Mouse (Mus musculus) testis, adult 2 months (tissue): ENCODE measurements around the gene Fhl2.

Source experiments
- CTCF ChIP-seq: fragments of 200-500 bp; IDR thresholded peaks from 2 replicates; pipeline ENCODE4 v1.5.1; 2012; ENCODE audit warnings: low read depth, mild to moderate bottlenecking, inconsistent platforms, low read length, moderate library complexity; ENCODE audit not compliant: control insufficient read depth, insufficient read depth, insufficient replicate concordance
- POLR2A ChIP-seq: fragments of 200-500 bp; IDR thresholded peaks from 2 replicates; pipeline ENCODE4 v1.6.1; 2012; ENCODE audit warnings: low read depth, mild to moderate bottlenecking, inconsistent platforms, low read length, moderate library complexity; ENCODE audit not compliant: control insufficient read depth

GRCm38 (mm10) chr1:43122616-43123015, 74.2 kb downstream of the Fhl2 start:
- no peak for TF ChIP-seq CTCF
- no peak for TF ChIP-seq POLR2A
